Mouse (Mus musculus) heart, embryonic 14.5 days (tissue): ENCODE results near the gene Ralb. TPM values are rescaled to one million over a fixed set of nuclear protein-coding genes. Genes with fewer than 3 reads are reported as not detected.

Experiments used
- ATAC-seq: fragments of 200-750 bp; cut with Nextera tagmentation; 2 replicates; pipeline ENCODE4 v1.8.0; 2017; ENCODE audit warnings: low read depth, moderate TSS enrichment; ENCODE audit not compliant: insufficient number of reproducible peaks, insufficient read depth, low FRiP score
- H3K27ac ChIP-seq, 2 experiments: fragments of 200-500 bp in 1 of 2; fragments of 300-500 bp in 1 of 2; sonication (generic) in 1 of 2; replicated peaks in 1 of 2; 2 replicates each; pipeline ENCODE4 v1.5.1; 2012 to 2014; ENCODE audit warnings: low read depth in 2 of 2, low read length in 2 of 2, control low read depth in 1 of 2, mild to moderate bottlenecking in 1 of 2, mixed read lengths in 1 of 2; ENCODE audit not compliant: control insufficient read depth in 1 of 2, insufficient read depth in 1 of 2
- H3K27me3 ChIP-seq: fragments of 300-500 bp; sonication (generic); 2 replicates; pipeline ENCODE4 v1.6.1; 2014; ENCODE audit warnings: mild to moderate bottlenecking, low read length, control low read depth; ENCODE audit not compliant: control insufficient read depth, insufficient read depth
- H3K36me3 ChIP-seq: fragments of 300-500 bp; sonication (generic); 2 replicates; pipeline ENCODE4 v1.6.1; 2014; ENCODE audit warnings: mild to moderate bottlenecking, control low read depth, low read length, mixed read lengths; ENCODE audit not compliant: control insufficient read depth, insufficient read depth
- H3K4me1 ChIP-seq, 2 experiments: fragments of 200-500 bp in 1 of 2; fragments of 300-500 bp in 1 of 2; sonication (generic) in 1 of 2; 2 replicates each; pipeline ENCODE4 v1.6.1; 2012 to 2014; ENCODE audit warnings: low read length in 2 of 2, control low read depth in 1 of 2, mixed read lengths in 1 of 2; ENCODE audit not compliant: control insufficient read depth in 2 of 2, insufficient read depth in 2 of 2
- H3K4me2 ChIP-seq: fragments of 300-500 bp; sonication (generic); 2 replicates; pipeline ENCODE4 v1.6.1; 2014; ENCODE audit warnings: mild to moderate bottlenecking, low read length
- H3K4me3 ChIP-seq, 2 experiments: fragments of 200-500 bp in 1 of 2; fragments of 300-500 bp in 1 of 2; sonication (generic) in 1 of 2; 2 replicates each; pipeline ENCODE4 v1.5.1; 2012 to 2014; ENCODE audit warnings: low read length in 2 of 2, mild to moderate bottlenecking in 2 of 2, control low read depth in 1 of 2, low read depth in 1 of 2, moderate library complexity in 1 of 2; ENCODE audit not compliant: control insufficient read depth in 1 of 2, insufficient read depth in 1 of 2
- H3K9ac ChIP-seq: fragments of 300-500 bp; sonication (generic); 2 replicates; pipeline ENCODE4 v1.6.1; 2014; ENCODE audit warnings: mild to moderate bottlenecking, low read length
- H3K9me3 ChIP-seq: fragments of 300-500 bp; sonication (generic); 2 replicates; pipeline ENCODE4 v1.6.1; 2016; ENCODE audit warnings: low read length, control low read depth; ENCODE audit not compliant: control insufficient read depth
- WGBS: fragments of 180-500 bp; shearing (Covaris S2); extraction: QIAGEN DNeasy Blood & Tissue Kit; methylation state at CpG from one replicate; pipeline ENCODE4 v1.1.7; 2014; 5-methylcytosine and 5-hydroxymethylcytosine counted together
- polyA plus RNA-seq: library from polyadenylated mRNA; unstranded; fragments of >200 nt; fragmentation: Nextera tagmentation; extraction: Ambion mirVana; gene quantifications from 2 replicates; pipeline ENCODE4 v1.2.1, GENCODE M21; 2014

Gene Ralb
- polyA plus RNA-seq, 1 experiment from 2014 or later = 127 TPM

DNA sequence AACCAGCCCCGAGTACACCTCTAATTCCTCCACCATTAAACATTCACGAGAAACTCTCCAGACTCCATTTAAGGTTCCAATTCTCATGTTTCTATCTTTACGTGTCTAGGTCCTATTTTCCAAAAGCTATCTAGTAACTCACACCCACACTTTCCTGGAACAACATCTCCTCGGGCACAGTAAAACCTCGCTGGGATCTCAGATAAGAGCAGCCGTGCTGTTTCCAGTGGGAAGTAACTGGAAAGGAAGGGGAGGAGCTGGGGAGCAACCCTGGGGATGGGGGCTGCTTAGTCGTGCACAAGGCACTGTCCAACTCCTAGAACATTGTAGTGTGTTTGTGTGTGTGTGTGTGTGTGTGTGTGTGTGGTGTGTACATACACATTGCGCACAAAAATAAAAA, 2.7 kb downstream of the Ralb start:
- peak overlapping the region; percentile 67 for H3K4me2 ChIP-seq
- peaks cover 18% of the 10 kb centered on the region; the same call in 1 of the 2 replicates for H3K36me3 ChIP-seq
- ATAC-seq = no peak
- H3K27me3 ChIP-seq = no peaks in the 10 kb centered on the region
- H3K27ac ChIP-seq = peak overlapping the region; percentile 46 to 73; a peak in 3 of 4 replicates
- WGBS = 24% methylated on average over 8 of the region's 8 CpGs
- H3K9me3 ChIP-seq = no peaks in the 10 kb centered on the region
- H3K9ac ChIP-seq = peak overlapping the region; percentile 30; the same call in 1 of the 2 replicates
- H3K4me1 ChIP-seq = peaks cover 27 to 56% of the 10 kb centered on the region in 2 experiments
- H3K4me3 ChIP-seq = no peak overlapping the region; a peak in 1 of 4 replicates

DNA sequence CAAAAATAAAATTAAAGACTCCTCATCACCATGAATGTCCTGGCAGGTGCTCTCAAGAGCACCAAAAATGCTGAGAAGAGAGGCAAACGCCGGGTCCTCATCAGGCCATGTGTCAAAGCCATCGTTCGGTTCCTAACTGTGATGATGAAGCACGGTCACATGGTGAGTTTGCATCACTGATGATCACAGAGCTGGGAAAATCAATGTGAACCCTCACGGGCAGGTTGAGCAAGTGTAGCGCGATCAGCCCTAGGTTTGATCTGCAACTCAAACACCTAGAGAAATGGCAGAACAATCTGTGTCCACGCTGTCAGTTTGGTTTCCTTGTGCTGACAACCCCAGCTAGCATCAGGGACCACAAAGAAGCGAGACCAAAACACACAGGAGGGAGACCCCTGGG, 5.1 kb downstream of the Ralb start:
- Histone ChIP-seq H3K9ac (no peak overlapping the region), H3K4me1 (peaks cover 21 to 50% of the 10 kb centered on the region in 2 experiments), H3K27ac (no peak overlapping the region), H3K36me3 (peaks cover 18% of the 10 kb centered on the region; the same call in 1 of the 2 replicates), H3K27me3 (no peaks in the 10 kb centered on the region), H3K4me2 (no peak overlapping the region), H3K9me3 (no peaks in the 10 kb centered on the region), H3K4me3 (no peak overlapping the region)
- no peak for ATAC-seq
- WGBS = 95% methylated on average over 10 of the region's 10 CpGs

DNA sequence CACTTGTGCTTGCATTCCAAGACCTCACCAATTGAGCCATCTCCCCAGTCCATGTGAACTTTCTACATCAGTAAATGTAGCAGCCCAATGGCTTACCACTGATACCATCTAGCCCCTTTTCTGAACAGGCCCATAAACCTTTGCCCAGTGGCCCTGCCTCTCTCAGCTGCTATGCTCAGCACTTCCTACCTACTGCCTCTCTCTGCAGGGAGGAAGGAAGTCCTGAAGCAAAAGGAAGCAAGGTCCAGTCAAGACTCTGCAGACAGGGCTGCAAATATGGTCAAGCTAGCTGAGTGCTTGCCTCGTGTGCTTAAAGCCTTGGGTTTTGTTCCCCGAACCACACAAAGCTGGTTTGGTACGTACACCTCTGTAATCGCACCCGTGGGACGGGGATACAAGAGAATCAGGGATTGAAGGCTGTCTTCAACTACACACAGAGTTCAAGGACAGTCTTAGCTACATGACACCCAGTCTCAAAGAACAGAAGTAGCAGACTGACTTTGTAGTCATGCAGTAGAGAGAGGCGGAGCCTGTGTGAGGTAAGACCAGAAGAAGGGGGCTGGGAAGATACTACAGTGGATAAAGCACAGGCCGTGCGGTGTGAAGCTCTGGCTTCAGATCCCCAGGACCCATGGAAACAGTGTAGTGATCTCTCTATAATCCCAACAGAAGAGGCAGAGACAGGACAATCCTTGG, 5.9 kb downstream of the Ralb start:
- Histone ChIP-seq H3K4me1 (peaks cover 21 to 50% of the 10 kb centered on the region in 2 experiments), H3K27ac (peak overlapping the region in 1 of 2 experiments; percentile 37; a peak in 3 of 4 replicates), H3K9ac (no peak overlapping the region), H3K4me3 (no peak overlapping the region), H3K36me3 (peaks cover 18% of the 10 kb centered on the region; the same call in 1 of the 2 replicates), H3K27me3 (no peaks in the 10 kb centered on the region), H3K9me3 (no peaks in the 10 kb centered on the region), H3K4me2 (no peak overlapping the region)
- 65% methylated on average over 9 of the region's 9 CpGs for WGBS
- no peak for ATAC-seq

DNA sequence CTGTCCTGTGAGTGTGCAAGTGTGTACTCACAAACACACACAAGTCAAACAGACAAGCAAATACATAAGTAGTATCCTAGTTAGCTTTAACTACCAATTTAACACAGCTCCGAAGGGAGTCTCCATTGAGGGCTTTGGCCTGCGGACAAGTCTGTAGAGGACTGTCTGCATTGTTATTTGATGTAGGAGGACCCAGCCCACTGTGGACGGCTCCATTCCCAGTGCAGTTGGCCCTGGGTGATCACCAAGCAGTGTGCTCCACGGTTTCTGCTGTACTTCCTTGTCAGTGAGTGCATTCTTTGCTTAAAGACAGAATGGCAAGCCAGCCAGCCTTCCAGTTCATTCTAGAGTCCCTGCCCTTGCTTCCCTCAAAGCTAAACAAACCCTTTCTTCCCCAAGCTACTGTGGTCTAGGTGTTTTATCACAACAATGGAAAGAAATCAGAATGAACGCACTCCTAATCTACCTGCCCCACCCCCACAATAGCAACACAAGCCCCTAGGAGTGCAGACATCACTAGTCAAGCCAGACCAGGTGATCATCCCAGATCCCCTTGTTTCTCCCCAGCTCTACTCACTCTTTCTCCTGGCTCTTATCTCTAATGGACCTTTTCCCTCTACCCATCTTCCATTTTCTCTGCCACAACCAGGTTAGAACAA, 7.1 kb downstream of the Ralb start:
- H3K4me1 ChIP-seq = peaks cover 18 to 46% of the 10 kb centered on the region in 2 experiments
- ATAC-seq = no peak
- 74% methylated on average over 5 of the region's 5 CpGs for whole genome bisulfite sequencing

DNA sequence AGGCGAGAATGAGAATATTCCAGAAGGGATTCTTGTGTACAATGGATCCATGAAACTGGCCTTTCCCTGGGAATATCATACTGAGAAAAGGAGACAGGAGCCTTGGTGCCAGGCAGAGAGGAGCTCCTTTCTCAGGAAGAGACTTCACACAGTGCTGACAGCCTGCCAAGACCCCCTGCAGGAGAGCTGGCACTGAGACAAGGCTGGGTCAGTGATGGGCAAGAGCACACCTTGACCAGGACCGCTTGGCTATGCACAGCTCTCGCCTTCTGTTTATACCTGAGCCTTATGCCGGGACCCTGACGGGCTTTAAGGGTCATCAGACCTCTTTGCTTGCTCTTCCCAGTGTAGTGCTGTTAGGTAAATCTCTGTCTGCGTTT, 9.2 kb downstream of the Ralb start:
- ATAC-seq = no peak
- no peak overlapping the region for H3K27ac ChIP-seq
- no peaks in the 10 kb centered on the region for H3K27me3 ChIP-seq
- WGBS = 87% methylated on average over 6 of the region's 6 CpGs
- H3K36me3 ChIP-seq = peaks cover 12% of the 10 kb centered on the region; the same call in 1 of the 2 replicates
- H3K4me2 ChIP-seq = no peak overlapping the region
- no peaks in the 10 kb centered on the region for H3K9me3 ChIP-seq
- no peak overlapping the region for H3K9ac ChIP-seq
- no peak overlapping the region for H3K4me3 ChIP-seq
- peaks cover 21 to 52% of the 10 kb centered on the region in 2 experiments for H3K4me1 ChIP-seq

More for the DNA sequence above, 7.1 kb downstream of the Ralb start:
- H3K36me3 ChIP-seq = peaks cover 17% of the 10 kb centered on the region; the same call in 1 of the 2 replicates
- H3K27me3 ChIP-seq = no peaks in the 10 kb centered on the region
- H3K9me3 ChIP-seq = no peaks in the 10 kb centered on the region
- H3K4me3 ChIP-seq = no peak overlapping the region
- no peak overlapping the region for H3K4me2 ChIP-seq
- no peak overlapping the region for H3K9ac ChIP-seq
- H3K27ac ChIP-seq = no peak overlapping the region

DNA sequence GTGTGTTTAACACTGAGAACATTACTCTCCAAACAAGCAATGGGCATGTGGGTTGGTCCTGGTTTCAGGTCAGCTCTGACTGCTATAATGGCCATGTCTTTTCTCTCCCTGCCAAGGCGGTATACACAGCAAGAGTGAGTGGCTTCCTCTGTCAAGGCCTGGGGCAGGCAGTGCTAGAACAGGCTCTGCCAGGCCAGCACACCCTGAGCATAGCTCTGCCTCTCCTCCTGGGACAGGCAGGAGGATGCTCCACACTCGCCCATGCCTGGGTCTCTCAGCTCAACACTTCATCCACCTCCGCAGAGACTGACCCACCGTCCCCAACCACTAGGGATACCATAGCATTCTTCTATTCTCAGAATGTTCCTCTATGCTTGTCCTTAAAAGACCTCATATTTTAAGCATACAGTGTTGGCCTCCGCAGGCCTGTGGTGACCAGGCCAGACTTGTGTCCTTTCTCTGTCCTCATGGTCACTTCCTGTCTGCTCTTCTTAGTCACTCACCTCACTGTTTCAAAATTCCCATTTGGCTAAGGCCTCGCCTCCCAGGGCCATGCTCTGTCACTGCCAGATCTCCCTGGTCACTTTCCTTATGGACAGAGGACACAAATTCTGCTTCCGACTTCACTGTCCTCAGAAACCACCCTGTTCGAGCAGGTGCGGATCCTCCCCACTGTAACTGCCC, 9.7 kb downstream of the Ralb start:
- ATAC-seq = no peak
- 88% methylated on average over 9 of the region's 9 CpGs for WGBS
- Histone ChIP-seq H3K27me3 (no peaks in the 10 kb centered on the region), H3K9ac (no peak overlapping the region), H3K4me1 (peaks cover 21 to 52% of the 10 kb centered on the region in 2 experiments), H3K36me3 (peaks cover 9% of the 10 kb centered on the region; the same call in 1 of the 2 replicates), H3K4me3 (no peak overlapping the region), H3K4me2 (no peak overlapping the region), H3K27ac (no peak overlapping the region), H3K9me3 (no peaks in the 10 kb centered on the region)

DNA sequence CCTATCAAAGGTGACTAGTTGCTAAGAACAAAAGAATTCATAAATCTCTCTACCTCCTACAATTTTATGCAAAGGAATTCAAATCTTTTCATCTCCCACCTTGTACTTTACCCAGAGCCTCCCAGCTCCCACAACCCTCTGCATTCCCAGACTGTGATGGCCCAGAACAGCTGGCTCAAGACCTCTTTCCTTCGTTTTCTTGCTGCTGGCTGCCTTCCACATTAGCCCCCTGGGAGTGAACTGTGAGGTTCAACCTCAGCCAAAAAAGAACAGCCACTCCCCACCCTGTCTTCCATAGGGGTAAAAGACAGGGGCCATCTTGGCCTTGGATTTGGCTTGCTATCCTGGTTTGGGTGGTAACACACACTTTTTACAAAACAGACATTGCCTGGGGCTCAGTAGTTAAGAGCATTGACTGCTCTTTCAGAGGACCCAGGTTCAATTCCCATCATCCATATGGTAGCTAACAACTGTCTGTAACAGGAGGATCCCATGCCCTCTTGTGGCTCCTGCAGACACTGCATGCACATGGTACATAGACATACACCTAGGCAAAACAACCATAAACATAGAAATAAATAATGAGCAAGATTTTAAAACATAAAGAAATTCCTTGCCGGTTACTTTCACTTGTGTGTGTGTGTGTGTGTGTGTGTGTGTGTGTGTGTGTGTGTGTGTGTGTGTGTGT, 10.4 kb downstream of the Ralb start:
- Histone ChIP-seq H3K27me3 (no peaks in the 10 kb centered on the region), H3K4me1 (peaks cover 21 to 51% of the 10 kb centered on the region in 2 experiments), H3K9me3 (no peaks in the 10 kb centered on the region), H3K9ac (no peak overlapping the region), H3K36me3 (peaks cover 3% of the 10 kb centered on the region; the same call in 1 of the 2 replicates), H3K27ac (no peak overlapping the region), H3K4me3 (no peak overlapping the region), H3K4me2 (no peak overlapping the region)
- WGBS = 67% methylated on average over 2 of the region's 2 CpGs
- ATAC-seq = no peak
